Mouse (Mus musculus) megakaryocyte, embryonic 14.5 days (primary cell): ENCODE measurements around the gene Ctu1.

Source experiments
- FLI1 ChIP-seq: IDR thresholded peaks from 2 replicates; pipeline ENCODE4 v1.6.1; 2012; ENCODE audit warnings: low read length, inconsistent platforms, mixed read lengths
- GATA1 ChIP-seq: IDR thresholded peaks from 3 replicates; pipeline ENCODE4 v1.6.1; 2012; ENCODE audit warnings: mixed read lengths, low read length, inconsistent platforms, borderline replicate concordance

GRCm38 (mm10) chr7:43685088-43685487, 13.3 kb downstream of the Ctu1 start:
- no peak for TF ChIP-seq GATA1
- no peak for TF ChIP-seq FLI1
